Mouse (Mus musculus): ENCODE data around the gene Rcsd1.

The Rcsd1 gene

GRCm38 (mm10) chr1:165709629-165710256 lies at the start of gene Rcsd1:
TSS of gene Rcsd1 (minus strand) at chr1:165709757.
- DNase-seq (ENCODE audit: low spot score in 2 of 2) = no peak

- no peak for DNase-seq (ENCODE audit: low spot score in 2 of 2)
These were observed 45.6 kb upstream of the Rcsd1 start for GRCm38 (mm10) chr1:165755194-165755593.

- DNase-seq (ENCODE audit: low spot score in 2 of 2) = no peak
These were observed 44.6 kb upstream of the Rcsd1 start for GRCm38 (mm10) chr1:165754205-165754604.

GRCm38 (mm10) chr1:165751838-165752237 lies 42.3 kb upstream of the Rcsd1 start:
- DNase-seq (ENCODE audit: low spot score in 2 of 2) = no peak

- DNase-seq (ENCODE audit: low spot score in 2 of 2) = no peak
These were observed 41.6 kb upstream of the Rcsd1 start for GRCm38 (mm10) chr1:165751142-165751541.

- no peak for DNase-seq (ENCODE audit: low spot score in 2 of 2)
These were observed 38.5 kb upstream of the Rcsd1 start for GRCm38 (mm10) chr1:165748053-165748452.

- DNase-seq (ENCODE audit: low spot score in 2 of 2) = no peak
These were observed 32.4 kb upstream of the Rcsd1 start for GRCm38 (mm10) chr1:165741989-165742388.

GRCm38 (mm10) chr1:165738985-165739384 lies 29.4 kb upstream of the Rcsd1 start:
- no peak for DNase-seq (ENCODE audit: low spot score in 2 of 2)

- no peak for DNase-seq (ENCODE audit: low spot score in 2 of 2)
These were observed 28.3 kb upstream of the Rcsd1 start for GRCm38 (mm10) chr1:165737867-165738266.

GRCm38 (mm10) chr1:165737451-165737850 lies 27.9 kb upstream of the Rcsd1 start:
- DNase-seq (ENCODE audit: low spot score in 2 of 2) = no peak

GRCm38 (mm10) chr1:165735826-165736818 lies 26.6 kb upstream of the Rcsd1 start:
- peak; percentile 52 to 70 for DNase-seq (ENCODE audit: low spot score in 2 of 2)

GRCm38 (mm10) chr1:165734840-165735239 lies 25.3 kb upstream of the Rcsd1 start:
- no peak for DNase-seq (ENCODE audit: low spot score in 2 of 2)

- DNase-seq (ENCODE audit: low spot score in 2 of 2) = no peak
These were observed 22.0 kb upstream of the Rcsd1 start for GRCm38 (mm10) chr1:165731553-165731952.

- DNase-seq (ENCODE audit: low spot score in 2 of 2) = no peak
These were observed 20.6 kb upstream of the Rcsd1 start for GRCm38 (mm10) chr1:165730129-165730528.

- DNase-seq (ENCODE audit: low spot score in 2 of 2) = no peak
These were observed 18.6 kb upstream of the Rcsd1 start for GRCm38 (mm10) chr1:165728057-165728639.

- DNase-seq (ENCODE audit: low spot score in 2 of 2) = no peak
These were observed 17.4 kb upstream of the Rcsd1 start for GRCm38 (mm10) chr1:165726986-165727385.

- DNase-seq (ENCODE audit: low spot score in 2 of 2) = no peak
These were observed 15.6 kb upstream of the Rcsd1 start for GRCm38 (mm10) chr1:165725039-165725644.

- no peak for DNase-seq (ENCODE audit: low spot score in 2 of 2)
These were observed 14.9 kb upstream of the Rcsd1 start for GRCm38 (mm10) chr1:165724219-165725033.

- no peak for DNase-seq (ENCODE audit: low spot score in 2 of 2)
These were observed 13.1 kb upstream of the Rcsd1 start for GRCm38 (mm10) chr1:165722531-165723123.

- DNase-seq (ENCODE audit: low spot score in 2 of 2) = no peak
These were observed 9.1 kb upstream of the Rcsd1 start for GRCm38 (mm10) chr1:165718543-165719105.

Measured in urinary bladder, adult 18-20 months (tissue).